Mouse (Mus musculus): ENCODE data around the gene Galnt7.

GRCm38 (mm10) chr8:57576238-57576637 is 76.6 kb downstream of the Galnt7 start:
- TF ChIP-seq ZKSCAN1 (IDR thresholded peaks at IDR 0.05; ENCODE audit: borderline replicate concordance, low read depth, low read length) (no peak), POLR2A (IDR thresholded peaks at IDR 0.05; ENCODE audit: low read depth, low read length) (peak; percentile 70), CTCF (conservative IDR thresholded peaks at IDR 0.05 in 1 of 2, IDR thresholded peaks at IDR 0.05 in 1 of 2; ENCODE audit: low read depth in 2 of 2, low read length in 2 of 2) (peak in 1 of 2 experiments; percentile 21; a peak in 2 of 4 replicates), CHD2 (IDR thresholded peaks at IDR 0.05; ENCODE audit: low read length) (peak; percentile 10; the same call in 1 of the 2 replicates), EP300 (IDR thresholded peaks at IDR 0.05; ENCODE audit: low read length) (peak; percentile 89)

Measured in CH12.LX (cell line).